19 mouse cellular contexts compared by ENCODE assay signal in genomic region chr3:39182646-39183045, GRCm38 (mm10).
DNase-seq lines count a peak whose midpoint lies in the region; ATAC-seq and TF ChIP-seq lines count a peak whose summit lies in the region.
"Had no signal": no experiment of that assay in that cellular context is flagged by ENCODE, and none has a peak within 500 bp of the region (broad histone marks: within the 10 kb centered on the region; RNA-seq: fewer than 3 reads in every experiment).

No protein-coding gene starts in this region.

- DNase-seq in heart, postnatal 0 days (ENCODE audit: low spot score): peak; percentile 24
- no peak for DNase-seq in heart, adult 8-10 months (ENCODE audit: low spot score)
- DNase-seq in lung, embryonic 14.5 days: peak; percentile 5
- DNase-seq in lung, postnatal 25 days (ENCODE audit: low spot score): no peak
- no peak for DNase-seq in cerebellum, adult 2 months
- DNase-seq: adrenal gland, postnatal 14 days; cerebellum, postnatal 14 days; kidney, adult 18-20 months; lung, adult 18-20 months; right cerebral cortex, postnatal 14 days had no signal

- no peaks in the 10 kb centered on the region for H3K36me3 ChIP-seq in heart, postnatal 0 days (replicated peaks; ENCODE audit: control insufficient read depth, insufficient read depth, low read length)
- H3K36me3 ChIP-seq in lung, embryonic 14.5 days (ENCODE audit: insufficient read depth): no peaks in the 10 kb centered on the region
- no peaks in the 10 kb centered on the region for H3K36me3 ChIP-seq in myocyte (ENCODE audit: control insufficient read depth, insufficient read depth)
- H3K36me3 ChIP-seq: forebrain, embryonic 10.5 days; heart, embryonic 15.5 days; hindbrain, embryonic 15.5 days; limb, embryonic 12.5 days had no signal

- no peak overlapping the region for H3K4me3 ChIP-seq in heart, postnatal 0 days (ENCODE audit: low read depth, low read length)
- H3K4me3 ChIP-seq in lung, embryonic 14.5 days (ENCODE audit: low read depth, low read length): no peak overlapping the region
- H3K4me3 ChIP-seq in embryonic fibroblast, embryonic 13.5 days (ENCODE audit: insufficient read depth, low read length): no peak overlapping the region
- no peak overlapping the region for H3K4me3 ChIP-seq in myocyte
- H3K4me3 ChIP-seq in cerebellum, adult 2 months (replicated peaks; ENCODE audit: insufficient read depth, low read depth, low read length): no peak overlapping the region
- H3K4me3 ChIP-seq: forebrain, embryonic 10.5 days; heart, embryonic 15.5 days; hindbrain, embryonic 15.5 days; layer of hippocampus, adult 2 months; limb, embryonic 12.5 days; megakaryocyte, embryonic 14.5 days had no signal

- no peak for TF ChIP-seq CTCF in heart, postnatal 0 days (IDR thresholded peaks at IDR 0.05; ENCODE audit: low read depth)
- TF ChIP-seq CTCF in lung, embryonic 14.5 days (IDR thresholded peaks at IDR 0.05; ENCODE audit: low read depth): no peak
- TF ChIP-seq CTCF in embryonic fibroblast, embryonic 13.5 days (IDR thresholded peaks at IDR 0.05; ENCODE audit: borderline replicate concordance, insufficient read depth, low read length): no peak
- TF ChIP-seq CTCF in cerebellum, adult 2 months (IDR thresholded peaks at IDR 0.05; ENCODE audit: borderline replicate concordance, insufficient read depth, low read depth, low read length): no peak

- no peak for ATAC-seq in heart, postnatal 0 days (ENCODE audit: insufficient read depth, low read depth)
- no peak for ATAC-seq in lung, embryonic 14.5 days (ENCODE audit: insufficient read depth)
- ATAC-seq: midbrain, embryonic 16.5 days had no signal

- no peak for TF ChIP-seq EP300 in heart, postnatal 0 days (IDR thresholded peaks at IDR 0.05; ENCODE audit: low read depth)

- H3K9me3 ChIP-seq in heart, postnatal 0 days (replicated peaks; ENCODE audit: control insufficient read depth, low read length): no peaks in the 10 kb centered on the region; the same call in 1 of the 2 replicates
- peaks cover 4% of the 10 kb centered on the region; the same call in 1 of the 2 replicates for H3K9me3 ChIP-seq in lung, embryonic 14.5 days (ENCODE audit: low read depth, low read length)
- H3K9me3 ChIP-seq: heart, embryonic 15.5 days had no signal

- H3ac ChIP-seq in myocyte (ENCODE audit: control insufficient read depth, insufficient read length): no peak overlapping the region

- H3K4me2 ChIP-seq in heart, postnatal 0 days (ENCODE audit: low read depth, low read length): no peak overlapping the region
- H3K4me2 ChIP-seq in lung, embryonic 14.5 days: no peak overlapping the region
- peak overlapping the region; percentile 63 for H3K4me2 ChIP-seq in myocyte (ENCODE audit: low read depth)
- H3K4me2 ChIP-seq: heart, embryonic 15.5 days; hindbrain, embryonic 15.5 days; limb, embryonic 12.5 days had no signal

- H3K27ac ChIP-seq in heart, postnatal 0 days (ENCODE audit: low read depth): no peak overlapping the region
- H3K27ac ChIP-seq in lung, embryonic 14.5 days (ENCODE audit: low read depth): no peak overlapping the region
- peak overlapping the region; percentile 91 for H3K27ac ChIP-seq in embryonic fibroblast, embryonic 13.5 days (ENCODE audit: insufficient read depth, low read length)
- H3K27ac ChIP-seq in cerebellum, adult 2 months (ENCODE audit: insufficient read depth, low read length): no peak overlapping the region
- H3K27ac ChIP-seq: forebrain, embryonic 10.5 days; heart, embryonic 15.5 days; hindbrain, embryonic 15.5 days; layer of hippocampus, adult 2 months; limb, embryonic 12.5 days had no signal

- H3K79me2 ChIP-seq in myocyte (ENCODE audit: control insufficient read depth, insufficient read depth): no peaks in the 10 kb centered on the region

- no peaks in the 10 kb centered on the region for H3K27me3 ChIP-seq in heart, postnatal 0 days (ENCODE audit: control insufficient read depth, insufficient read depth, low read length)
- no peaks in the 10 kb centered on the region for H3K27me3 ChIP-seq in lung, embryonic 14.5 days (ENCODE audit: insufficient read depth, low read length)
- no peaks in the 10 kb centered on the region for H3K27me3 ChIP-seq in myocyte (ENCODE audit: control insufficient read depth, insufficient read depth, insufficient read length)
- no peaks in the 10 kb centered on the region for H3K27me3 ChIP-seq in cerebellum, adult 2 months (ENCODE audit: control insufficient read depth, insufficient read depth, low read length)
- H3K27me3 ChIP-seq: heart, embryonic 15.5 days; hindbrain, embryonic 15.5 days; limb, embryonic 12.5 days; megakaryocyte, embryonic 14.5 days had no signal

- 52% methylated on average over 3 of the region's 3 CpGs for WGBS in heart, postnatal 0 days
- WGBS in lung, embryonic 14.5 days: 54% methylated on average over 3 of the region's 3 CpGs
- 80% methylated on average over 3 of the region's 3 CpGs for WGBS in cerebellum, adult 2 months

- TF ChIP-seq POLR2A in embryonic fibroblast, embryonic 13.5 days (IDR thresholded peaks at IDR 0.05; ENCODE audit: low read depth, low read length): no peak
- TF ChIP-seq POLR2A in myocyte (IDR thresholded peaks at IDR 0.05; ENCODE audit: insufficient read length, low read depth): no peak
- TF ChIP-seq POLR2A in cerebellum, adult 2 months (IDR thresholded peaks at IDR 0.05; ENCODE audit: borderline replicate concordance, insufficient read depth, low read length): no peak

- H3K4me1 ChIP-seq in heart, postnatal 0 days (ENCODE audit: control insufficient read depth, insufficient read depth): no peaks in the 10 kb centered on the region
- H3K4me1 ChIP-seq in lung, embryonic 14.5 days (ENCODE audit: insufficient read depth): no peaks in the 10 kb centered on the region
- H3K4me1 ChIP-seq in embryonic fibroblast, embryonic 13.5 days (ENCODE audit: control insufficient read depth, insufficient read depth, low read length): no peaks in the 10 kb centered on the region
- no peaks in the 10 kb centered on the region for H3K4me1 ChIP-seq in cerebellum, adult 2 months (ENCODE audit: control insufficient read depth, insufficient read depth, low read length)
- H3K4me1 ChIP-seq: forebrain, embryonic 10.5 days; heart, embryonic 15.5 days; hindbrain, embryonic 15.5 days; limb, embryonic 12.5 days; megakaryocyte, embryonic 14.5 days had no signal

- no peak overlapping the region for H3K9ac ChIP-seq in heart, postnatal 0 days (replicated peaks; ENCODE audit: low read depth, low read length)
- no peak overlapping the region for H3K9ac ChIP-seq in lung, embryonic 14.5 days
- H3K9ac ChIP-seq: heart, embryonic 15.5 days; hindbrain, embryonic 15.5 days; limb, embryonic 12.5 days had no signal

TF ChIP-seq in myocyte, 11 proteins besides CTCF, POLR2A, EP300 and RAD21:
- TF ChIP-seq TCF12 (IDR thresholded peaks at IDR 0.05; ENCODE audit: insufficient read depth, poor library complexity, severe bottlenecking) (no peak), TCF3 (IDR thresholded peaks at IDR 0.05; ENCODE audit: insufficient read length, low read depth) (no peak), CEBPB (IDR thresholded peaks at IDR 0.05; ENCODE audit: insufficient read depth, poor library complexity, severe bottlenecking) (no peak), SRF (IDR thresholded peaks at IDR 0.05; ENCODE audit: control insufficient read depth, insufficient read length, low read depth) (no peak), MYOD1 (IDR thresholded peaks at IDR 0.05; ENCODE audit: control insufficient read depth in 1 of 3, insufficient read length in 2 of 3, low read depth in 2 of 3) (no peak), MYOG (IDR thresholded peaks at IDR 0.05; ENCODE audit: control insufficient read depth in 1 of 3, insufficient read depth in 1 of 3, insufficient read length in 2 of 3, low read depth in 2 of 3) (no peak), MAX (IDR thresholded peaks at IDR 0.05; ENCODE audit: low read depth) (no peak), POLR2AphosphoS2 (IDR thresholded peaks at IDR 0.05; ENCODE audit: insufficient read length, low read depth) (no peak), E2F4 (IDR thresholded peaks at IDR 0.05; ENCODE audit: insufficient read depth) (no peak)
TF ChIP-seq in myocyte: peak in this region for 0.

Comparison
In these comparisons a context has a peak if more than half of its experiments do, and no peak if none do; other contexts are left out.
1. DNase-seq: peak in heart, postnatal 0 days (single experiment) and lung, embryonic 14.5 days (single experiment); none in heart, adult 8-10 months (single experiment), lung, postnatal 25 days (single experiment) and cerebellum, adult 2 months (0 of 2).